Mouse (Mus musculus) lung, postnatal 0 days (tissue): ENCODE measurements at regions not wholly inside any gene's neighbourhood (a gene's known extent, or its start where the extent isn't known, plus 50 kb on each side); places are given as distances from the start of the nearest gene placed in this dataset.

ENCODE experiments used
- ATAC-seq: fragments of 200-750 bp; cut with Nextera tagmentation; 2 replicates; pipeline ENCODE4 v1.8.0; 2017; ENCODE audit warnings: moderate library complexity
- DNase-seq: peaks from one replicate; pipeline ENCODE4 v3.0.0-alpha.2; 2016; ENCODE audit warnings: low spot score
- H3K27ac ChIP-seq: fragments of 300-500 bp; sonication (generic); 2 replicates; pipeline ENCODE4 v1.5.1; 2014; ENCODE audit warnings: antibody characterized with exemption, mild to moderate bottlenecking, low read length, mixed read lengths
- H3K27me3 ChIP-seq: fragments of 300-500 bp; sonication (generic); replicated peaks from 2 replicates; pipeline ENCODE4 v1.6.1; 2014; ENCODE audit warnings: low read length, mixed read lengths; ENCODE audit not compliant: insufficient read depth
- H3K36me3 ChIP-seq: fragments of 300-500 bp; sonication (generic); 2 replicates; pipeline ENCODE4 v1.6.1; 2014; ENCODE audit warnings: low read length, mixed read lengths; ENCODE audit not compliant: insufficient read depth
- H3K4me1 ChIP-seq: fragments of 300-500 bp; sonication (generic); 2 replicates; pipeline ENCODE4 v1.6.1; 2014; ENCODE audit warnings: antibody characterized with exemption, low read depth, low read length, mixed read lengths; ENCODE audit not compliant: insufficient read depth
- H3K4me2 ChIP-seq: fragments of 300-500 bp; sonication (generic); replicated peaks from 2 replicates; pipeline ENCODE4 v1.6.1; 2014; ENCODE audit warnings: low read depth, mild to moderate bottlenecking, low read length, moderate library complexity, mixed read lengths
- H3K4me3 ChIP-seq: fragments of 300-500 bp; sonication (generic); 2 replicates; pipeline ENCODE4 v1.5.1; 2014; ENCODE audit warnings: low read depth, low read length
- H3K9ac ChIP-seq: fragments of 300-500 bp; sonication (generic); replicated peaks from 2 replicates; pipeline ENCODE4 v1.6.1; 2014; ENCODE audit warnings: low read depth, mild to moderate bottlenecking
- H3K9me3 ChIP-seq: fragments of 300-500 bp; sonication (generic); 2 replicates; pipeline ENCODE4 v1.6.1; 2016; ENCODE audit warnings: low read length, mixed read lengths
- CTCF ChIP-seq: IDR thresholded peaks from 2 replicates; pipeline ENCODE4 v1.5.1; 2016; ENCODE audit warnings: antibody characterized with exemption, mild to moderate bottlenecking
- EP300 ChIP-seq: IDR thresholded peaks from 2 replicates; pipeline ENCODE4 v1.6.1; 2016; ENCODE audit warnings: antibody characterized with exemption, mild to moderate bottlenecking, control low read depth
- WGBS: fragments of 180-500 bp; shearing (Covaris S2); extraction: QIAGEN DNeasy Blood & Tissue Kit; methylation state at CpG from one replicate; pipeline ENCODE4 v1.1.7; 2014; 5-methylcytosine and 5-hydroxymethylcytosine counted together

DNA sequence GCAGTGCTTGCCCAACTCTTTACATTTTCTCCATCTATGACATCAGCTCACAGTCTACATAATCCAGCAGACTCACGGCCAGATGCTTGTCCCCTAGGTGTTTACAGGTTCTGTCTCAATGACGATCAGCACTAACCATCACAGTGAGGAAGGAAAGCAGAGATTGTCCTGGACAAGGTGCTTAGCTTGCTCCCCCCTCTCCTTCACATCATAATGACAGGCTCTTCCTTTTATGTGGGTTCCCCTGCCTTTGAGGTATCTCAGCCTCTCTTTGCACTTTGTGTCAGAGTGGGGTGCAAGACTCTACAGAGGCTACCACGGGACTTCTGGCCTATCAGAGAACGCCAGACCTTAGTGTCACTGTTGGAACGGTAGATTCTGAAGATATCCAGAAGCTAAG lies 258.1 kb downstream of the Enc1 start:
- no peak overlapping the region for H3K9ac ChIP-seq
- TF ChIP-seq CTCF (no peak), EP300 (no peak)

GRCm38 (mm10) chr13:97497928-97498327 lies 257.0 kb downstream of the Enc1 start:
- Histone ChIP-seq H3K9me3 (no peaks in the 10 kb centered on the region), H3K4me1 (no peaks in the 10 kb centered on the region), H3K4me2 (no peak overlapping the region), H3K27me3 (no peaks in the 10 kb centered on the region), H3K36me3 (no peaks in the 10 kb centered on the region), H3K27ac (no peak overlapping the region), H3K9ac (no peak overlapping the region), H3K4me3 (no peak overlapping the region)
- no peak for ATAC-seq
- no peak for TF ChIP-seq CTCF
- no peak for TF ChIP-seq EP300
- DNase-seq: no peak
- 78% methylated on average over 5 of the region's 5 CpGs for WGBS

More for the DNA sequence above, 258.1 kb downstream of the Enc1 start:
- Histone ChIP-seq H3K4me2 (no peak overlapping the region), H3K27ac (no peak overlapping the region), H3K9me3 (no peaks in the 10 kb centered on the region), H3K27me3 (no peaks in the 10 kb centered on the region), H3K4me1 (no peaks in the 10 kb centered on the region), H3K4me3 (no peak overlapping the region), H3K36me3 (no peaks in the 10 kb centered on the region)
- WGBS: 87% methylated on average over 5 of the region's 5 CpGs
- no peak for DNase-seq
- ATAC-seq: no peak

- no peaks in the 10 kb centered on the region for H3K4me1 ChIP-seq
- no peaks in the 10 kb centered on the region for H3K27me3 ChIP-seq
- 86% methylated on average over 2 of the region's 2 CpGs for WGBS
- H3K36me3 ChIP-seq: no peaks in the 10 kb centered on the region
- no peak overlapping the region for H3K9ac ChIP-seq
- H3K4me3 ChIP-seq: no peak overlapping the region
- H3K9me3 ChIP-seq: no peaks in the 10 kb centered on the region
- no peak for DNase-seq
- H3K4me2 ChIP-seq: no peak overlapping the region
- ATAC-seq: no peak
- TF ChIP-seq EP300 (no peak), CTCF (no peak)
- no peak overlapping the region for H3K27ac ChIP-seq
Observed at GRCm38 (mm10) chr13:97494770-97495169, 253.9 kb downstream of the Enc1 start.

DNA sequence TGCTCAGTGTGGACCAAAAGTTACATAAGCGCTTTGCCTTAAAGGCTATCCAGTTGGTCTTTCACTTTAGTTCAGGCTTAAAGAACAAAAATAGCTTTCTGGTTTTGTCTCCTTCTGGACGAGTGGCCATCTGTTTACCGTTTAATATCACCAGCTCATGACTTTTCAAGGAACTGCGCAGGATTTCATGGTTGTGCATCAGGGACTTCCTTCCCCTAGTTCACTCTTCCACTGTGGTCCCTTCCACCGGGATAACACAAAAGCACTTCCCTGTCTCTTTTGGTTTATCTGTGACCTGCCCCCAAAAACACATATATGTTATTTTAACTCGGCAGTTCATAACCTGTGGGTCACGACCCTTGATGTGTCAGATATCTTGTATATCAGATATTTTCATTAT lies 252.9 kb downstream of the Enc1 start:
- no peaks in the 10 kb centered on the region for H3K4me1 ChIP-seq
- ATAC-seq: no peak
- TF ChIP-seq CTCF (no peak), EP300 (no peak)

GRCm38 (mm10) chr13:97492958-97493735 lies 252.2 kb downstream of the Enc1 start:
- Histone ChIP-seq H3K9me3 (no peaks in the 10 kb centered on the region), H3K27me3 (no peaks in the 10 kb centered on the region), H3K27ac (no peak overlapping the region), H3K9ac (no peak overlapping the region), H3K4me1 (no peaks in the 10 kb centered on the region), H3K4me2 (no peak overlapping the region), H3K36me3 (no peaks in the 10 kb centered on the region), H3K4me3 (no peak overlapping the region)
- DNase-seq (peak; percentile 28), ATAC-seq (no peak)
- WGBS: 65% methylated on average over 18 of the region's 20 CpGs
- TF ChIP-seq CTCF (no peak), EP300 (no peak)

More for the DNA sequence above, 252.9 kb downstream of the Enc1 start:
- H3K9me3 ChIP-seq: no peaks in the 10 kb centered on the region
- H3K4me3 ChIP-seq: no peak overlapping the region
- no peak overlapping the region for H3K27ac ChIP-seq
- DNase-seq: no peak
- no peak overlapping the region for H3K9ac ChIP-seq
- no peak overlapping the region for H3K4me2 ChIP-seq
- H3K27me3 ChIP-seq: no peaks in the 10 kb centered on the region
- no peaks in the 10 kb centered on the region for H3K36me3 ChIP-seq
- WGBS: 64% methylated on average over 7 of the region's 7 CpGs

DNA sequence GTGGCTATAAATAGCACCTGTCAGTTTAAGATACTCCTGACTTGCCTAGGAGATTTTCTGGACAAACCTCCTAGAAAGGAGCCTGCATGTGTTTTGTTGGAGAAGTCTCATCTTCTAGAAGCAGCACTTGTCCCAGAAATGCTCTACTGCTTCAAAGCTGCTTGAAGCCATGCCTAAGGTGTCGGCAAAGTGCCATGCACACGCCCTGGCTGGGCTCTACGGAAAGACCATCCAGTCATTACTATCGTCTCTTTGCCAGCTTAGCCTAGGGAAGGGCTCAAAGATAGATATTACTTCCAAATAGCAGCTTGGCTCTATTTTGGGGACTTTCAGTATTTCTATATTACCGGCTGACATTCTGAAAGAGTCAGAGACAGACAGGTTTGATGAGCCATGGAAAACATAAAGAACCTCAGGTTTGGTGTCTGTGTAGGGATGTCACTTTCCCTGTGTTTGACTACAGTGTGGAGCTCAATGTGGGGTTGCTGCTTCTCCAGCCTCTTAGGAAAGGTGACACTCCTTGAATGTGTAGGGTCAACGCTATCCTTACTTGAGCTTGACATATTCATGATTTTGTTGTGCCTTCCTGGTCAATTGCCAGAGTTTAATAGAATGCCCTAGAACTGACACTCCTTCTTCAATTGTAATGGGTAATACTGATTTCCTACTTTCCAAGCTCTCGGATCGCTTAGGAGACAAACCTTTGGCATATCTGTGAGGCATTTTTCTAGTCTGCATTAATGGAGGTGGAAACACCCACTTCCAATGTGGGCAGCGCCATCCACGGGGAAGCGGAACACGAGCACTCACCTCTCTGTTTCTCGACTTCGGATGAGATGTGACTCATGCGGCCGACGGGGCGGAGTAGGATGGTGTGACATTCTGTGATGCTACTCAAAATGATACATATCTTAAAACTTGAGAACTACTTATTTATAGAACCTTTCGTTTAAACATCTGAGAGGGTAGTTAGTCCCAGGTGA lies 251.3 kb downstream of the Enc1 start:
- 93% methylated on average over 19 of the region's 19 CpGs for WGBS
- TF ChIP-seq CTCF (no peak), EP300 (no peak)
- DNase-seq: no peak

More for the DNA sequence above, 251.3 kb downstream of the Enc1 start:
- H3K4me3 ChIP-seq: no peak overlapping the region
- no peak for ATAC-seq
- H3K27ac ChIP-seq: no peak overlapping the region
- H3K9ac ChIP-seq: no peak overlapping the region
- H3K4me1 ChIP-seq: no peaks in the 10 kb centered on the region
- H3K36me3 ChIP-seq: no peaks in the 10 kb centered on the region
- no peaks in the 10 kb centered on the region for H3K9me3 ChIP-seq
- no peaks in the 10 kb centered on the region for H3K27me3 ChIP-seq
- no peak overlapping the region for H3K4me2 ChIP-seq
